Mouse (Mus musculus) erythroid progenitor cell, adult 5-6 weeks (primary cell): Measurements from ENCODE around the gene Unc13d. TPM values are rescaled to one million over a fixed set of nuclear protein-coding genes. Genes with fewer than 3 reads are reported as not detected.
"Not testable (repeated sequence)": the region's sequence is repeated elsewhere in the genome, so short reads cannot be mapped to it uniquely, and the experiment has no call there.

ENCODE experiments used
- ATAC-seq: replicated peaks from 2 replicates; pipeline ENCODE4 v1.8.0; 2016; ENCODE audit warnings: moderate number of reproducible peaks, mild to moderate bottlenecking, moderate TSS enrichment, inconsistent platforms; ENCODE audit not compliant: poor library complexity, low FRiP score, severe bottlenecking
- total RNA-seq, 2 experiments: library from RNA; stranded (forward) in 1 of 2; stranded (reverse) in 1 of 2; fragments of 150-400 nt in 1 of 2; fragments of 186-747, 209-891 nt in 1 of 2; gene quantifications; 2 replicates each; pipeline versions ENCODE4 v1.2.3 to v1.2.4; 2015 to 2017; ENCODE audit warnings: low replicate concordance in 2 of 2

The Unc13d gene
- total RNA-seq, 2 experiments from 2014 or later: 2.1 to 2.5 TPM

DNA sequence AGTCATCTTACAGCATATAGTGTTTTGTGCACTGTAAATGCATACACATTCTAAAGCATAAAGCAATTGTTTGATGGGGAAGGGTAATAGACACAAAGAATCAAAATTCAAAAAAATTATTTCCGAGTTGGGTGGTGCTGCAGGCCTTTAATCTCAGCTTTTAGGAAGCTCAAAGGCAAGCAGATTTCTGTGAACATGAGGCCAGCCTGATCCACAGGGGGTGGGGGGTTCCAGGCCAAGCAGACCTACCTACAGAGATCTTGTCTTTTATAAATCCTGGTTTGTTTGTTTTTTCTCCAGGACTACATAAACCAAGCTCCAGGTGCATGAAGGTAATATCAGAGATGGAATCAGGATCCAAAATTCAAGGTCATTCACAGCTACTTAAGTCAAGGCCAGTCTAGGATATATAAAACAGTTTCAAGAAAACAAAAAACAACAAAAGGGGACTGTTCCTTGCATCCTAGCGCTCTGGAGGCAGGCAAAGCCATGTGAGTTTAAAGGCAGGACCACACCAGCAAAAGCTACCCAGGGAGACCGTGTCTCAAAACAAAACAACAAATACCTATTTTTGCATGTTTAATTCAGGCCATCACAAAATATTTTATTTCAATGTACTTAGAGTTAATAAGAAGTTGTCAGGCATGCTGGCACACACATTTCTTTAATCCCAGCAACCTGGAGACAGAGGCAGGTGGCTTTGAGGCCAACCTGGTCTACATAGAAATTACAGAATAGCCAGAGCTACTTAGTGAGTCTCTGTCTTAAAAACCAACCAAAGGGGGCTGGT is 52.5 kb downstream of the Unc13d start:
- no peak for ATAC-seq

- ATAC-seq: peak; percentile 89
Observed at GRCm38 (mm10) chr11:116024356-116024808, 53.4 kb downstream of the Unc13d start.

GRCm38 (mm10) chr11:116023771-116024355 is 53.9 kb downstream of the Unc13d start:
- peak; percentile 54 for ATAC-seq

DNA sequence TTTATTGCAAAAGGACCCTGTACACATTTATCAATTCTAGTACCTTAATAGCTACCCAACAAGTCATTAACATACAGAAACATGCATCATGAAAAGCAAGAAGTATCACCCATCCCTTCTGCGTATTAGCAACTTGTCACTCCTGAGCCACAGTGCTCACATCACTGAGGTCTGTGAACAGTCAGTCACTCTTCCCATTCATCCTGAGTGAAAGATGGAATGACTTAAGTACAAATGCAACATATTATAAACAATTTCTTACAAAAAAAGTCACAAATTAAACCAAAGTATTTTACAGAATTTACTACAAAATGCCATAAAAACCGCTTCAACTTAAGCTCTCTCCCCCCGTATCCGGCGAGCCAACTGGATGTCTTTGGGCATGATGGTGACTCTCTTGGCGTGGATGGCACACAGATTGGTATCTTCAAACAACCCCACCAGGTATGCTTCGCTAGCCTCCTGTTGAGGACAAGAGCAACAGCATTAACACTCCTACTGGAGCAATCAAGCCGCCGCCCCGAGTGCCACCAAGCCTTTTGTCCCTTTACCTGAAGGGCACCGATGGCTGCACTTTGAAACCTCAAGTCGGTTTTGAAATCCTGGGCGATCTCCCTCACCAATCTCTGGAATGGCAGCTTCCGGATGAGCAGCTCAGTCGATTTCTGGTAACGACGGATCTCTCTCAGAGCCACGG is 54.5 kb downstream of the Unc13d start:
- peak; percentile 28 for ATAC-seq

- ATAC-seq: no peak
Observed at GRCm38 (mm10) chr11:116022256-116022780, 55.4 kb downstream of the Unc13d start.

GRCm38 (mm10) chr11:116021328-116022220 is 56.2 kb downstream of the Unc13d start:
- ATAC-seq: no peak

- no peak for ATAC-seq
Observed at GRCm38 (mm10) chr11:116020519-116020922, 57.2 kb downstream of the Unc13d start.

- ATAC-seq: no peak
Observed at GRCm38 (mm10) chr11:116019976-116020411, 57.8 kb downstream of the Unc13d start.

DNA sequence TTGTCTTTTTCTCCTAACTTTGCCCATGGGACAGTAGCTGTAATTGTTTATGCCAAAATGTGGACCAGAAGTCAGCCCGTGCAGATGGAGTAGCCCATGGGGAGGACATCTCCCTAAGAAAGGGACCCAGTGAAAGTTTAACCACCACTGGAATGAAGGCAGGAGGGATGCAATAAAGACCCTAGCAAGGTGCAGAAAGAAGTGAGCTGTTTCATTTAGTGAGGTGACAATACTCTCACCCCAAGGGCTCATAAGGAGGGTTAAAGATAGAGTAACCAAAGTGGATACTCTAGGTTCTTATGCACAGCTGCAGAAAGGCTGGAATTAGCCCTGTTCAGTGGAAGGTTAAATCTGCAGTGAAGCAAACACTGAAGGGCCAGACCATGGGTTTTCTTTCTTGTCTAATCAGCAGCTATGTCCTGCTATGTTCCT is 58.4 kb downstream of the Unc13d start:
- ATAC-seq: no peak

DNA sequence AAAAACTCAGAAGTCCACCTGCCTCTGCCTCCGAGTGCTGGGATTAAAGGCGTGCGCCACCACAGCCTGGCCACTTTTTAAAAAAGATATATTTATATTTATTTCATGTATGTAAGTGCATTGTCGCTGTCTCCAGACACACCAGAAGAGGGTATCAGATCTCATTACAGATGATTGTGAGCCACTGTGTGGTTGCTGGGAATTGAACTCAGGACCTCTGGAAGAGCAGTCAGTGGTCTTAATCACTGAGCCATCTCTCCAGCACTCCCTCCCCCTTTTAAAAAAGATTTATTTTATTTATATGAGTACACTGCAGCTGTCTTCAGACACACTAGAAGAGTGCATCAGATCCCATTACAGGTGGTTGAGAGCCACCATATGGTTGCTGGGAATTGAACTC is 58.9 kb downstream of the Unc13d start:
- not testable (repeated sequence) for ATAC-seq

- peak; percentile 36 for ATAC-seq
Observed at GRCm38 (mm10) chr11:116018106-116018505, 59.7 kb downstream of the Unc13d start.

- no peak for ATAC-seq
Observed at GRCm38 (mm10) chr11:116014821-116015220, 62.9 kb downstream of the Unc13d start.

GRCm38 (mm10) chr11:116012262-116012947 is 65.4 kb downstream of the Unc13d start, which contains the start of gene Galk1:
TSS of gene Galk1 (minus strand) at chr11:116012719.
- peak; percentile 82 for ATAC-seq

Other genes with a start within 250 kb of the Unc13d start
- gene Myo15b, start 219.6 kb downstream of the Unc13d start, total RNA-seq (2015; ENCODE audit: low replicate concordance): not detected in 2 replicates
- gene Myo15b, start 219.6 kb downstream of the Unc13d start, total RNA-seq (2017; ENCODE audit: low replicate concordance): not detected in 2 replicates
- gene Smim5, start 178.0 kb downstream of the Unc13d start, total RNA-seq (2015; ENCODE audit: low replicate concordance): 37.7 and 44.7 TPM in 2 replicates
- 27.1 and 64.4 TPM in 2 replicates for gene Smim5, start 178.0 kb downstream of the Unc13d start, total RNA-seq (2017; ENCODE audit: low replicate concordance)
- 4.3 and 15.1 TPM in 2 replicates for gene Smim6, start 165.9 kb downstream of the Unc13d start, total RNA-seq (2015; ENCODE audit: low replicate concordance)
- gene Smim6, start 165.9 kb downstream of the Unc13d start, total RNA-seq (2017; ENCODE audit: low replicate concordance): 0.23 and 6.4 TPM in 2 replicates
- 16.6 and 17.6 TPM in 2 replicates for gene Sap30bp, start 144.7 kb downstream of the Unc13d start, total RNA-seq (2015; ENCODE audit: low replicate concordance)
- 224 and 296 TPM in 2 replicates for gene Sap30bp, start 144.7 kb downstream of the Unc13d start, total RNA-seq (2017; ENCODE audit: low replicate concordance)
- gene Recql5, start 144.5 kb downstream of the Unc13d start, total RNA-seq (2015; ENCODE audit: low replicate concordance): 16.3 and 17.7 TPM in 2 replicates
- gene Recql5, start 144.5 kb downstream of the Unc13d start, total RNA-seq (2017; ENCODE audit: low replicate concordance): 13.8 and 33.5 TPM in 2 replicates
- not detected in 2 replicates for gene Itgb4, start 103.3 kb downstream of the Unc13d start, total RNA-seq (2015; ENCODE audit: low replicate concordance)
- gene Itgb4, start 103.3 kb downstream of the Unc13d start, total RNA-seq (2017; ENCODE audit: low replicate concordance): not detected in 2 replicates
- gene Galk1, start 65.2 kb downstream of the Unc13d start, total RNA-seq (2015; ENCODE audit: low replicate concordance): 3.4 TPM in 1 of 2 replicates, not detected in the other
- gene Galk1, start 65.2 kb downstream of the Unc13d start, total RNA-seq (2017; ENCODE audit: low replicate concordance): 1.3 and 5.1 TPM in 2 replicates
- gene H3f3b, start 50.0 kb downstream of the Unc13d start, total RNA-seq (2015; ENCODE audit: low replicate concordance): 711 and 715 TPM in 2 replicates
- gene H3f3b, start 50.0 kb downstream of the Unc13d start, total RNA-seq (2017; ENCODE audit: low replicate concordance): 555 and 685 TPM in 2 replicates
- gene Unk, start 47.6 kb downstream of the Unc13d start, total RNA-seq (2015; ENCODE audit: low replicate concordance): 12.2 and 15.1 TPM in 2 replicates
- gene Unk, start 47.6 kb downstream of the Unc13d start, total RNA-seq (2017; ENCODE audit: low replicate concordance): 24.3 and 29.4 TPM in 2 replicates
- 114 and 127 TPM in 2 replicates for gene Wbp2, start 9.0 kb upstream of the Unc13d start, total RNA-seq (2015; ENCODE audit: low replicate concordance)
- gene Wbp2, start 9.0 kb upstream of the Unc13d start, total RNA-seq (2017; ENCODE audit: low replicate concordance): 43.8 and 56.9 TPM in 2 replicates
- 2.5 TPM in 1 of 2 replicates, not detected in the other for gene Trim47, start 49.2 kb upstream of the Unc13d start, total RNA-seq (2015; ENCODE audit: low replicate concordance)
- gene Trim47, start 49.2 kb upstream of the Unc13d start, total RNA-seq (2017; ENCODE audit: low replicate concordance): 0.90 TPM in 1 of 2 replicates, not detected in the other
- 4.0 and 4.6 TPM in 2 replicates for gene Trim65, start 53.2 kb upstream of the Unc13d start, total RNA-seq (2015; ENCODE audit: low replicate concordance)
- gene Trim65, start 53.2 kb upstream of the Unc13d start, total RNA-seq (2017; ENCODE audit: low replicate concordance): 0.30 and 1.4 TPM in 2 replicates
- 9.2 and 16.9 TPM in 2 replicates for gene Mrpl38, start 60.9 kb upstream of the Unc13d start, total RNA-seq (2015; ENCODE audit: low replicate concordance)
- 5.3 and 8.5 TPM in 2 replicates for gene Mrpl38, start 60.9 kb upstream of the Unc13d start, total RNA-seq (2017; ENCODE audit: low replicate concordance)
- 13.3 and 32.7 TPM in 2 replicates for gene Fbf1, start 90.2 kb upstream of the Unc13d start, total RNA-seq (2015; ENCODE audit: low replicate concordance)
- gene Fbf1, start 90.2 kb upstream of the Unc13d start, total RNA-seq (2017; ENCODE audit: low replicate concordance): 12.3 and 27.5 TPM in 2 replicates
- 11.2 and 19.3 TPM in 2 replicates for gene Ten1, start 120.9 kb upstream of the Unc13d start, total RNA-seq (2015; ENCODE audit: low replicate concordance)
- gene Ten1, start 120.9 kb upstream of the Unc13d start, total RNA-seq (2017; ENCODE audit: low replicate concordance): 3.0 and 3.7 TPM in 2 replicates
- gene Acox1, start 121.1 kb upstream of the Unc13d start, total RNA-seq (2015; ENCODE audit: low replicate concordance): 15.5 and 18.4 TPM in 2 replicates
- gene Acox1, start 121.1 kb upstream of the Unc13d start, total RNA-seq (2017; ENCODE audit: low replicate concordance): 6.4 and 20.5 TPM in 2 replicates
- gene Evpl, start 160.1 kb upstream of the Unc13d start, total RNA-seq (2015; ENCODE audit: low replicate concordance): not detected in 2 replicates
- not detected in 2 replicates for gene Evpl, start 160.1 kb upstream of the Unc13d start, total RNA-seq (2017; ENCODE audit: low replicate concordance)
- 13.7 and 18.9 TPM in 2 replicates for gene Srp68, start 196.3 kb upstream of the Unc13d start, total RNA-seq (2015; ENCODE audit: low replicate concordance)
- gene Srp68, start 196.3 kb upstream of the Unc13d start, total RNA-seq (2017; ENCODE audit: low replicate concordance): 18.2 and 21.3 TPM in 2 replicates
- gene Galr2, start 203.0 kb upstream of the Unc13d start, total RNA-seq (2015; ENCODE audit: low replicate concordance): not detected in 2 replicates
- gene Galr2, start 203.0 kb upstream of the Unc13d start, total RNA-seq (2017; ENCODE audit: low replicate concordance): not detected in 2 replicates
- 7.6 and 8.4 TPM in 2 replicates for gene Exoc7, start 229.3 kb upstream of the Unc13d start, total RNA-seq (2015; ENCODE audit: low replicate concordance)
- gene Exoc7, start 229.3 kb upstream of the Unc13d start, total RNA-seq (2017; ENCODE audit: low replicate concordance): 7.4 and 57.7 TPM in 2 replicates